Mouse (Mus musculus) stomach, embryonic 14.5 days (tissue): ENCODE measurements around the gene Map3k19. TPM values are rescaled to one million over a fixed set of nuclear protein-coding genes. Genes with fewer than 3 reads are reported as not detected.

Experiments
- ATAC-seq: fragments of 200-750 bp; cut with Nextera tagmentation; 2 replicates; pipeline ENCODE4 v1.8.0; 2017; ENCODE audit warnings: low read depth, moderate TSS enrichment; ENCODE audit not compliant: insufficient number of reproducible peaks, insufficient read depth, low FRiP score
- H3K27ac ChIP-seq: fragments of 300-500 bp; sonication (generic); 2 replicates; pipeline ENCODE4 v1.5.1; 2014; ENCODE audit warnings: mild to moderate bottlenecking, low read length, moderate library complexity, mixed read lengths
- H3K27me3 ChIP-seq: fragments of 300-500 bp; sonication (generic); 2 replicates; pipeline ENCODE4 v1.6.1; 2014; ENCODE audit warnings: low read length, control low read depth, mixed read lengths; ENCODE audit not compliant: control insufficient read depth, insufficient read depth
- H3K36me3 ChIP-seq: fragments of 300-500 bp; sonication (generic); 2 replicates; pipeline ENCODE4 v1.6.1; 2014; ENCODE audit warnings: mild to moderate bottlenecking, control low read depth, low read length, moderate library complexity, mixed read lengths; ENCODE audit not compliant: control insufficient read depth, insufficient read depth
- H3K4me1 ChIP-seq: fragments of 300-500 bp; sonication (generic); 2 replicates; pipeline ENCODE4 v1.6.1; 2014; ENCODE audit warnings: low read length, control low read depth, mixed read lengths; ENCODE audit not compliant: control insufficient read depth, insufficient read depth
- H3K4me2 ChIP-seq: fragments of 300-500 bp; sonication (generic); replicated peaks from 2 replicates; pipeline ENCODE4 v1.6.1; 2014; ENCODE audit warnings: low read depth, low read length, control low read depth
- H3K4me3 ChIP-seq: fragments of 300-500 bp; sonication (generic); 2 replicates; pipeline ENCODE4 v1.5.1; 2014; ENCODE audit warnings: low read depth, low read length, control low read depth
- H3K9ac ChIP-seq: fragments of 300-500 bp; sonication (generic); replicated peaks from 2 replicates; pipeline ENCODE4 v1.6.1; 2014; ENCODE audit warnings: low read depth, mild to moderate bottlenecking, control low read depth, low read length, moderate library complexity, mixed read lengths
- H3K9me3 ChIP-seq: fragments of 300-500 bp; sonication (generic); 2 replicates; pipeline ENCODE4 v1.6.1; 2016; ENCODE audit warnings: low read depth, low read length, control low read depth; ENCODE audit not compliant: control insufficient read depth
- WGBS: fragments of 180-500 bp; shearing (Covaris S2); extraction: QIAGEN DNeasy Blood & Tissue Kit; methylation state at CpG from one replicate; pipeline ENCODE4 v1.1.7; 2014; 5-methylcytosine and 5-hydroxymethylcytosine counted together
- polyA plus RNA-seq: library from polyadenylated mRNA; unstranded; fragments of >200 nt; fragmentation: Nextera tagmentation; extraction: Ambion mirVana; gene quantifications from 2 replicates; pipeline ENCODE4 v1.2.1, GENCODE M21; 2014

Map3k19 gene
- polyA plus RNA-seq, 1 experiment from 2014 or later, result not detected

DNA sequence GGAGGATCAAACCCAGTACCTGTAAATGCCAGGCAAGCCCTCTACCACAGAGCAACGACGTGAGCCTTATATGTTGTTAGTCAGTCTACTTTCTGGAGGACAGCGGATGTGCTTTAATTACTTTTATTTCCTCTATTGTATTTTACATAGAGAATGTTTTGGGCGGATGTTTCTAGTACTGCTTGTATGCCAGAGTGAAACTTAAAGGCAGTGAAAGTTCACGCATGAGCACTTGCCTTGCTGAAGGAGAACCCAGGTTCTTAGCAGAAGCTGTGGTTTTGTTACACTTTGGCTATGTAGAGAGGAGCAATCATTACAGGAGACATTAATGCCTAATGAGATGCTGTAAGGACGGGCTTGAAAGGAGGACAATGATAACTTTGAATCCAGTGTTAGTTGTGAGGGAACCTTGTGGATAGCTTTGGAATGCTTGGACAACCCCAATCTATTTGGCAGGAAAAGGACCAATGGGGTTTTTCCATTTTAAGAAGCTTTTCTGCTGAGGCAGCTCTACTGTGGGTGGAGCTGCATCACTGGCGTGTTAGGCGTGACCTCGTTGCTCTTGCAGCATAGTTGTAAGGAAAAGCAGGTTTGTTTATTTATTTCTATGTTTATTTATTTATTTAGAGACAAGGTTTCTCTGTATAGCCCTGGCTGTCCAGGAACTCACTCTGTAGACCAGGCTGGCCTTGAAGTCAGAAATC is 4.3 kb upstream of the Map3k19 start:
- no peaks in the 10 kb centered on the region for H3K36me3 ChIP-seq
- no peak for ATAC-seq
- H3K27me3 ChIP-seq, result no peaks in the 10 kb centered on the region
- no peak overlapping the region for H3K27ac ChIP-seq
- H3K9me3 ChIP-seq, result no peaks in the 10 kb centered on the region
- H3K4me2 ChIP-seq, result no peak overlapping the region
- 83% methylated on average over 9 of the region's 9 CpGs for WGBS
- no peaks in the 10 kb centered on the region for H3K4me1 ChIP-seq
- H3K9ac ChIP-seq, result no peak overlapping the region
- no peak overlapping the region for H3K4me3 ChIP-seq

DNA sequence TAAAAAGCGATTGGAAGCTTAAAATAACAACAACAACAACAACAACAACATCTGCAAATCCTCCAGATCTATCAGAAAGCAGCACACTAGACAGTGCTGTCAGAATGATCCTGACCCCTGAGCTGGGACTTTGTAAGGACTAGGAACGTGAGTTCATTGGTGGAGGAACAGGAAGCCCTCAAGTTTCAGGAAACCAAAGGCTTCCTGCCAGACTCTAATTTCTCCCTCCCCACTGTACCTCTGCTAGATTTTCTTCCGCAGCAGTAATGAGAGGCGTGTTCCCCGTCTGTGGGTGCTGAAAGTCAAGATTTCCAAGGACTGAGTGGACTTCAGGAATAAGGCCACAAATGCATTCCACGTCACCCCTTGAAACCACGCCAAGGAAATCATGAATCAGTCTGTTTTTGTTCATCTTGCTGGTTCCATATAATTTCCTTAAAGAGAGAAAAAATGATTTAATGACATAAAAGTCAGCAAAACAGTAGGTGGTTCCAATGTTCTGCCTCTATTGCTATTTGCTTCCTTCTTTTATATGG is 4.7 kb downstream of the Map3k19 start:
- 81% methylated on average over 7 of the region's 7 CpGs for WGBS
- peaks cover 4% of the 10 kb centered on the region; the same call in 1 of the 2 replicates for H3K9me3 ChIP-seq
- H3K9ac ChIP-seq, result no peak overlapping the region
- no peaks in the 10 kb centered on the region for H3K27me3 ChIP-seq
- H3K36me3 ChIP-seq, result no peaks in the 10 kb centered on the region
- no peak for ATAC-seq
- H3K4me1 ChIP-seq, result no peaks in the 10 kb centered on the region
- no peak overlapping the region for H3K27ac ChIP-seq
- H3K4me3 ChIP-seq, result no peak overlapping the region
- no peak overlapping the region for H3K4me2 ChIP-seq

DNA sequence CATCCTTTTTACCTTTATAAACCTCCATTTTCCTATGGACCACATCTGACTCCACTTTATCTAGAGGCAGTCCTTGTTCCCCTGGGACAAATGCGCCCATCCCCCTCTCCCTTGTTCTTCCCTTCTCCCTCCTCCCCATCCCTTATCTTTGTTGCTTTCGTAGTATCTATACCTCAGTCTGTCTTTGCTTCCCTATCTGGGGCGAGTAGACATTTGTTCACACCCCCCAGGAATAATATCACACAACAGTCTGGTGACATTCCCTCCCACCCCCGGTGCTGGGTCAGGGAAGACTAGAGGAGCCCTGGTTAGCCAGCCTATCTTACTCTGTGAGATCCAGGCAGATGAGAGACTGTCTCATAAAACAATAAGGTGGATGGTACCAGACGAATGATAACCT is 9.4 kb downstream of the Map3k19 start:
- 80% methylated on average over 5 of the region's 5 CpGs for WGBS
- Histone ChIP-seq H3K36me3 (no peaks in the 10 kb centered on the region), H3K4me2 (no peak overlapping the region), H3K4me3 (no peak overlapping the region), H3K4me1 (no peaks in the 10 kb centered on the region), H3K9me3 (no peaks in the 10 kb centered on the region), H3K27ac (no peak overlapping the region), H3K27me3 (no peaks in the 10 kb centered on the region), H3K9ac (no peak overlapping the region)
- no peak for ATAC-seq

DNA sequence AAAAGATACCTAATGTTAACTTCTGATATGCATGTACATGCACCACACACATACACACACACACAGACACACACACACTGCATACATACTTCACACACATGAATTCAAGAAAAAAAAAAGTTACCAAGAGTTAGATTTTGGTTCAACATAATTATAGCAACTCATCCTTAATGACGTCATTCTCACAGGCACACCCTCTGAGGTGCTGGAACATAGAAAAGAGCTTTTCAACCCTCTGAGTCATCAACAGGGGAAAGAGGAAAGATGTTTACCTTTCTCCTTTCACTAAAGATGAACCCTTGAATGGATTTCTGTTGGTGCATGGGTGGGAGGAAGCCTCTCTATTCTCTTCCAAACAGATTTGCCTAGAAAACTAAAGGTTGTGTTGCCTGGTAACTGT is 16.2 kb downstream of the Map3k19 start:
- Histone ChIP-seq H3K9ac (no peak overlapping the region), H3K27me3 (no peaks in the 10 kb centered on the region), H3K36me3 (no peaks in the 10 kb centered on the region), H3K4me1 (no peaks in the 10 kb centered on the region), H3K4me3 (no peak overlapping the region), H3K27ac (no peak overlapping the region), H3K9me3 (no peaks in the 10 kb centered on the region), H3K4me2 (no peak overlapping the region)
- 58% methylated on average over 1 of the region's 1 CpGs for WGBS
- no peak for ATAC-seq

DNA sequence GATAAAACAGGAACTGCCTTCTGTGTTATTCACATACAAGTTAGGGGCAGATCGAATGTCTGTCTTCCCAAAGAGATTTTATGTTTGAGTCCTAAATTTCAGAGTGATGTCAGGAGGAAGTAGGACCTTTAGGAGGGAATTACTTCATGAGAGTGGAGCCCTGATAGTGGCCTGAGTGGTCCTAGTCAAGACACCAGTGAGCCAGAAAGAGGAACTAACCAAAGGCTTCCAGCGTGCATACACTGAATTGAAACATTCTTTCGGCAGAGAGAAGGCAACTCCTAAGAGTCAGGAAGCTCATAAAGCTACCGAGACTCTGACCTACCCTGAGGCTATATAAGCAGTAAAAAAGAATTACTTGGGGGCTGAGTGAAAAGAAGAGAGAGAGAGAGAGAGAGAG is 18.2 kb downstream of the Map3k19 start:
- no peak for ATAC-seq
- H3K9ac ChIP-seq, result no peak overlapping the region
- 80% methylated on average over 4 of the region's 4 CpGs for WGBS

DNA sequence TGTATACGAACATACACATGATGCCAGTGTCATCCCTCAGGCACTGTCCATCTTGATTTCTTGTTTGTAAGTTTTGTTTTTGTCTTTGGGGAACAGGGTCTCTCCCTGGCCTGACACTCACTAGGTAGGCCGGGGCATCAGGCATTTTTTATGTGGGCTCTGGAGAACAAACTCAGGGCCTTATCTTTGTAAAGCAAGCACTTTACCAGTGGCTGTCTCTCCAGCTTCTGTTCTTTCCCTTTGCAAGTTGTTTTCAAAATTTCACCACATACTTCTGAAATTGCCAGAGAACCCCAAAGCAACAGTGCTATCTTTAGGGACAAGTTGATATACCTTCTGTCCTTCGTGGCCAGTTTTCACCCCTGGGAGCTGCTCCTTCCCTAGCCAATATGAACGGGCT is 20.6 kb downstream of the Map3k19 start:
- 52% methylated on average over 4 of the region's 4 CpGs for WGBS
- no peaks in the 10 kb centered on the region for H3K9me3 ChIP-seq

More for the DNA sequence above, 18.2 kb downstream of the Map3k19 start:
- Histone ChIP-seq H3K4me3 (no peak overlapping the region), H3K9me3 (no peaks in the 10 kb centered on the region), H3K4me2 (no peak overlapping the region), H3K4me1 (no peaks in the 10 kb centered on the region), H3K27ac (no peak overlapping the region), H3K36me3 (no peaks in the 10 kb centered on the region), H3K27me3 (no peaks in the 10 kb centered on the region)

DNA sequence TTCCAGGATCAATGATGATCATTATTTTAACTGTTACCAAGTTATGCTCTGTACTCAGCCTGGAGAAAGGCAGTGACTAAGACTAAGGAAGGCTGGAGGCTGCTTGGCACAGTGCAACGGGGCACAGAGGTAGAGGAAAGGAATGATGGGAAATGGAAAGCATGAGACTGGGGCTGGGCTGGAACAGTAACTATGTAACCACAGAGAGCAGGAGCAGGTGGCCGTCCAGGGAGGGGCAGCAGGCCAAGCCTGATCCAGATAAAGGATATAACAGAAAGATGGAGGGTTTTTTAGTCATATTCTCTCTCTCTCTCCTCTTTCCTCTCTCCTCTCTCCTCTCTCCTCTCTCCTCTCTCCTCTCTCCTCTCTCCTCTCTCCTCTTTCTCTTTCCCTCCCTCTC is 21.1 kb downstream of the Map3k19 start:
- Histone ChIP-seq H3K9me3 (no peaks in the 10 kb centered on the region), H3K4me3 (no peak overlapping the region), H3K27me3 (no peaks in the 10 kb centered on the region), H3K4me2 (no peak overlapping the region), H3K27ac (no peak overlapping the region), H3K4me1 (no peaks in the 10 kb centered on the region), H3K9ac (no peak overlapping the region), H3K36me3 (no peaks in the 10 kb centered on the region)
- no peak for ATAC-seq
- 36% methylated on average over 2 of the region's 2 CpGs for WGBS

More for the DNA sequence above, 20.6 kb downstream of the Map3k19 start:
- Histone ChIP-seq H3K4me2 (no peak overlapping the region), H3K27me3 (no peaks in the 10 kb centered on the region), H3K4me1 (no peaks in the 10 kb centered on the region), H3K4me3 (no peak overlapping the region), H3K9ac (no peak overlapping the region), H3K36me3 (no peaks in the 10 kb centered on the region), H3K27ac (no peak overlapping the region)
- ATAC-seq, result no peak

DNA sequence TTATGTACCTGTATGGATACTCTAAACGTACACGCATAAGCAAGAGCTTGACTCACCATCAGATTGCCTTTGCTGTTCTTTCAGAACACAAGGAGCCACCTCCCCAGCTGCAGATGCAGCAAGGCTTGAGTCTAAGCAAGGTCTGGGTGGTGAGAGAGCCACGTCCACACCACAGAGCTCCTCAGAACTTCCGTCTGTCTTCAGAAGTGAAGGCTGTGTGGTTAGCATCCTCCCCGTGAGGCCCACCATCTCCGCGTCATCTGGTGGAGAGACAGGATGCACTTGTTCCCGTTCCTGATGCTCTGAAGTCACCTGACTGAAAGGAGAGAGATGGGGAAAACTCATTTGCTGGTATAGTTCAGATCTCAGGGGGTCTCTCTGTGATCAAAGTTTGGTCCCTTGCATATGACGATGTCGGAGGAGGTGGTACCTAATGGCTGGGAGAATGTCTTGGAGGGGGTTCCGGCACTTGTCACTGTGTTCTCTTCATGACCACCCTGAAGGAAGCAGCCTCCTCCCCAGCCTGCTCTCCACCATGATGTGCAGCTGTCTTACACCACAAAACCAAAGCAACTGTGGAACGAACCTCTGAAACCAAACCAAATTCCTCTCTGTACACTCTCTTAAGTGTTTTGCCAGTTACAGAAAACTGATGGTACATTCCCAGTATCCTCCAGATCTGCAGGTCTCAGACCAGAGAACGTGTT is 24.5 kb downstream of the Map3k19 start:
- no peak overlapping the region for H3K4me2 ChIP-seq
- no peak overlapping the region for H3K27ac ChIP-seq
- no peaks in the 10 kb centered on the region for H3K27me3 ChIP-seq
- no peak overlapping the region for H3K4me3 ChIP-seq
- 83% methylated on average over 13 of the region's 13 CpGs for WGBS
- no peak for ATAC-seq
- H3K4me1 ChIP-seq, result no peaks in the 10 kb centered on the region
- H3K9ac ChIP-seq, result no peak overlapping the region
- H3K36me3 ChIP-seq, result no peaks in the 10 kb centered on the region
- no peaks in the 10 kb centered on the region for H3K9me3 ChIP-seq
